Mouse (Mus musculus) right cerebral cortex, adult 18-20 months (tissue): ENCODE data around the gene Zmynd19.

ENCODE experiments used
- DNase-seq: peaks from one replicate; pipeline ENCODE4 v3.0.0; 2022; ENCODE audit warnings: mixed read lengths

Gene Zmynd19

GRCm38 (mm10) chr2:24949421-24950188, at the start of gene Zmynd19:
Gene Zmynd19 (plus strand): TSS chr2:24949792.
- peak; percentile 97 for DNase-seq

- peak; percentile 48 for DNase-seq
Measured at GRCm38 (mm10) chr2:24901055-24901454, 48.5 kb upstream of the Zmynd19 start.

- no peak for DNase-seq
Measured at GRCm38 (mm10) chr2:24902999-24903398, 46.6 kb upstream of the Zmynd19 start.

- no peak for DNase-seq
Measured at GRCm38 (mm10) chr2:24904823-24905652, 44.6 kb upstream of the Zmynd19 start.

GRCm38 (mm10) chr2:24905653-24906155, 43.9 kb upstream of the Zmynd19 start:
- no peak for DNase-seq

- no peak for DNase-seq
Measured at GRCm38 (mm10) chr2:24910481-24910880, 39.1 kb upstream of the Zmynd19 start.

GRCm38 (mm10) chr2:24912189-24912588, 37.4 kb upstream of the Zmynd19 start:
- DNase-seq: no peak

GRCm38 (mm10) chr2:24912589-24912988, 37.0 kb upstream of the Zmynd19 start:
- no peak for DNase-seq

GRCm38 (mm10) chr2:24914762-24915161, 34.8 kb upstream of the Zmynd19 start:
- DNase-seq: no peak

- DNase-seq: peak; percentile 96
Measured at GRCm38 (mm10) chr2:24918930-24919838, 30.4 kb upstream of the Zmynd19 start, which contains the start of gene Ehmt1. Gene Ehmt1 (minus strand): TSS chr2:24919614.

GRCm38 (mm10) chr2:24919839-24920175, 29.8 kb upstream of the Zmynd19 start:
- no peak for DNase-seq

- DNase-seq: no peak
Measured at GRCm38 (mm10) chr2:24923561-24923960, 26.0 kb upstream of the Zmynd19 start.

GRCm38 (mm10) chr2:24925284-24925683, 24.3 kb upstream of the Zmynd19 start:
- no peak for DNase-seq

- DNase-seq: no peak
Measured at GRCm38 (mm10) chr2:24926345-24926964, 23.1 kb upstream of the Zmynd19 start.

GRCm38 (mm10) chr2:24926965-24927358, 22.6 kb upstream of the Zmynd19 start:
- no peak for DNase-seq

- DNase-seq: no peak
Measured at GRCm38 (mm10) chr2:24927810-24928479, 21.6 kb upstream of the Zmynd19 start.

GRCm38 (mm10) chr2:24929119-24929518, 20.5 kb upstream of the Zmynd19 start:
- DNase-seq: no peak

- DNase-seq: no peak
Measured at GRCm38 (mm10) chr2:24929593-24929992, 20.0 kb upstream of the Zmynd19 start.

- no peak for DNase-seq
Measured at GRCm38 (mm10) chr2:24934441-24934963, 15.1 kb upstream of the Zmynd19 start.

- DNase-seq: peak; percentile 90
Measured at GRCm38 (mm10) chr2:24935057-24935796, 14.4 kb upstream of the Zmynd19 start, which contains the start of gene Arrdc1. Gene Arrdc1 (minus strand): TSS chr2:24935252.

- DNase-seq: no peak
Measured at GRCm38 (mm10) chr2:24942092-24942491, 7.5 kb upstream of the Zmynd19 start.
